Mouse (Mus musculus) G1E (cell line): ENCODE measurements around the gene Myl4.

Experiments
- CTCF ChIP-seq: IDR thresholded peaks from 2 replicates; pipeline ENCODE4 v1.5.1; 2012; ENCODE audit warnings: low read depth, low read length, inconsistent platforms, mixed read lengths
- GATA1 ChIP-seq: IDR thresholded peaks from 2 replicates; pipeline ENCODE4 v1.6.1; 2012; ENCODE audit warnings: borderline replicate concordance, low read length, inconsistent platforms, mixed read lengths
- GATA2 ChIP-seq: IDR thresholded peaks from 2 replicates; pipeline ENCODE4 v1.6.1; 2012; ENCODE audit warnings: low read depth, low read length, inconsistent platforms, borderline replicate concordance
- POLR2AphosphoS5 ChIP-seq: IDR thresholded peaks from 2 replicates; pipeline ENCODE4 v1.6.1; 2012; ENCODE audit warnings: low read depth, low read length, inconsistent platforms; ENCODE audit not compliant: insufficient replicate concordance
- TAL1 ChIP-seq: conservative IDR thresholded peaks from 2 replicates; pipeline ENCODE4 v1.6.1; 2012; ENCODE audit warnings: low read depth, low read length, inconsistent platforms, mixed read lengths

DNA sequence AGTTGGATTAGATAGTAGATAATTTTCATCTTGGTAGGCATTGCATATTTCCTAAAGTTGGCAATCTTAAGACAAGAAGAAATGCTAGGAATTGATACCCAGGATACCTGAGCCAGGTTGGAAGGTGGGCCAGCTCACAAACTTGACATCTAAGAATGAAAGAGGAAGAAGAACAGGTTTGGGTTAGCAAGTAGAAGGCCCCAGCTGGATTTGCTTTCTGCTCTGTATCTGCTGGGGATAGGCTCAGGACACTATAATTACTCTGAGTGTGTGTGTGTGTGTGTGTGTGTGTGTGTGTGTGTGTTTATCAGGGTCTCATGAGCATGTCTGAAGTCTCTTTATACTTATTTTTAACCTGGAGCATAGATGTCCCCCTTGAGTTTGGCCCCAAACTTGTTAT, 76.2 kb downstream of the Myl4 start:
- TF ChIP-seq CTCF (no peak), GATA1 (no peak), POLR2AphosphoS5 (no peak), GATA2 (no peak), TAL1 (no peak)
